In the genomic region with DNA sequence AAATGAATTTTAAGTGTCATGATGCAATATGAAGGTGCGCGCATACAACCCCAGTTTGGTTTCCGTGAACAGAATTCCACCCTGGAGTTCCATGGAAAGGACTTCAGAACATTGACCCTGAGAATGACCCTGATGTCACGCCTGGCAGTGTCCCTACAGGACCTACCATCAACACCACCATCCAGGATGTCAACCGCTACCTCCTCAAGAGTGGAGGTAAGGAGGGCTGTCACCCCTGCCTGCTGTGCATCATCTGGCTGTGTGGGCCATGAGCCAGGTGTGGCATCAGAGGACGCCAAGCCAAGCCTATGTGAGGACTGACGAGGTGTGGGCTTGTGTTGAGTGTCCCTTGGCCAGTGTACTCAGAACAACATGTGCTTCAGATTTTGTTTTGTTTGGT, we compare ENCODE assay signal across 24 mouse cellular contexts. TPM values are rescaled to one million over a fixed set of nuclear protein-coding genes. Genes with fewer than 3 reads are reported as not detected.
DNase-seq lines count a peak whose midpoint lies in the region; ATAC-seq and TF ChIP-seq lines count a peak whose summit lies in the region.
"Had no signal": no experiment of that assay in that cellular context is flagged by ENCODE, and none has a peak within 500 bp of the region (broad histone marks: within the 10 kb centered on the region; RNA-seq: fewer than 3 reads in every experiment).

No protein-coding gene starts in this region.

- DNase-seq in heart, adult 11 months = peak; percentile 92
- no peak for DNase-seq in heart, postnatal 25 days (ENCODE audit: low spot score)
- no peak for DNase-seq in testis, postnatal 10 days (ENCODE audit: low spot score)
- DNase-seq: adrenal gland, adult 2 months; adrenal gland, adult 8-10 months; adrenal gland, postnatal 10 days; adrenal gland, postnatal 14 days; adrenal gland, postnatal 25 days; adrenal gland, postnatal 36 days; B cell, adult 2 months; cerebellum, adult 11 months; cerebellum, adult 11-12 months; cerebellum, adult 18-20 months had no signal

- peaks cover 96% of the 10 kb centered on the region for H3K36me3 ChIP-seq in megakaryocyte, embryonic 14.5 days (replicated peaks; ENCODE audit: low read length)
- peaks cover 9% of the 10 kb centered on the region; the same call in 1 of the 2 replicates for H3K36me3 ChIP-seq in testis, adult 2 months (ENCODE audit: control insufficient read depth, insufficient read depth, low read length)

- TF ChIP-seq CTCF in testis, adult 2 months (IDR thresholded peaks at IDR 0.05; ENCODE audit: control insufficient read depth, insufficient read depth, insufficient replicate concordance, low read depth, low read length) = no peak

- 0 out of 2 replicates have a peak, but pooled peaks have one; percentile 9 for TF ChIP-seq POLR2A in testis, adult 2 months (IDR thresholded peaks at IDR 0.05; ENCODE audit: control insufficient read depth, low read depth, low read length)

- no peak for ATAC-seq in megakaryocyte, adult 5-6 weeks (ENCODE audit: poor library complexity, severe bottlenecking)
- ATAC-seq: activated CD4-positive, CD25-positive, alpha-beta regulatory T cell, adult 4 months; CD4-positive, CD25-positive, alpha-beta regulatory T cell, adult 4 months; Patski had no signal

- no peaks in the 10 kb centered on the region for H3K9me3 ChIP-seq in megakaryocyte, embryonic 14.5 days
- H3K9me3 ChIP-seq: G1E had no signal

- intact Hi-C loops in heart, postnatal 25 days (cut with DNase I) = loop anchor here (5.0 kb wide), 1 partner anchor 39 kb away; no protein-coding TSS in a partner anchor

- no peaks in the 10 kb centered on the region for H3K27me3 ChIP-seq in megakaryocyte, embryonic 14.5 days (replicated peaks)
- H3K27me3 ChIP-seq in testis, adult 2 months (ENCODE audit: control insufficient read depth, insufficient read depth, low read length) = no peaks in the 10 kb centered on the region
- H3K27me3 ChIP-seq: CH12.LX, Patski had no signal

- H3K27ac ChIP-seq in testis, adult 2 months (ENCODE audit: control insufficient read depth, insufficient read depth, low read depth, low read length) = no peak overlapping the region

- H3K4me1 ChIP-seq in megakaryocyte, embryonic 14.5 days = no peaks in the 10 kb centered on the region
- no peaks in the 10 kb centered on the region for H3K4me1 ChIP-seq in testis, adult 2 months (ENCODE audit: control insufficient read depth, insufficient read depth, low read length)

- peak overlapping the region; percentile 20 for H3K4me3 ChIP-seq in megakaryocyte, embryonic 14.5 days (replicated peaks)
- H3K4me3 ChIP-seq in testis, adult 2 months (ENCODE audit: control insufficient read depth, low read depth, low read length) = no peak overlapping the region

RNA-seq across cellular contexts. Expression of gene Tmc8, which starts 26.0 kb away (rescaled TPM):
- total RNA-seq in heart, postnatal 25 days (2021) = 1 to 10 TPM; 2.9 to 3.4 TPM
- 104 and 477 TPM in 2 replicates for polyA plus RNA-seq in megakaryocyte, embryonic 14.5 days (2012; ENCODE audit: insufficient read depth, low replicate concordance)
- total RNA-seq in megakaryocyte, adult 5-6 weeks (2015) = 8.6 and 11.7 TPM in 2 replicates
- total RNA-seq in megakaryocyte, adult 5-6 weeks (2017) = 4.3 and 7.4 TPM in 2 replicates
- 1.2 TPM in 2 replicates for polyA plus RNA-seq in testis, adult 2 months (2012; rRNA removed)

RNA-seq across cellular contexts. Expression of gene Tmc6, which starts 26.1 kb away (rescaled TPM):
- 10 to 100 TPM; 14.4 to 18.8 TPM for total RNA-seq in heart, postnatal 25 days (2021)
- polyA plus RNA-seq in megakaryocyte, embryonic 14.5 days (2012; ENCODE audit: insufficient read depth, low replicate concordance) = 78.2 and 118 TPM in 2 replicates
- 74.3 and 79.6 TPM in 2 replicates for total RNA-seq in megakaryocyte, adult 5-6 weeks (2015)
- 17.4 and 18.5 TPM in 2 replicates for total RNA-seq in megakaryocyte, adult 5-6 weeks (2017)
- polyA plus RNA-seq in testis, adult 2 months (2012; rRNA removed) = 9.7 and 10.1 TPM in 2 replicates

RNA-seq across cellular contexts. Expression of gene 6030468B19Rik, which starts 41.6 kb away (rescaled TPM):
- total RNA-seq in heart, postnatal 25 days (2021) = not detected
- polyA plus RNA-seq in megakaryocyte, embryonic 14.5 days (2012; ENCODE audit: insufficient read depth, low replicate concordance) = 17.2 and 27.7 TPM in 2 replicates
- 0.60 TPM in 1 of 2 replicates, not detected in the other for total RNA-seq in megakaryocyte, adult 5-6 weeks (2015)
- 0.53 TPM in 1 of 2 replicates, not detected in the other for total RNA-seq in megakaryocyte, adult 5-6 weeks (2017)
- not detected in 2 replicates for polyA plus RNA-seq in testis, adult 2 months (2012; rRNA removed)
- total RNA-seq: adrenal gland, adult 18-20 months; adrenal gland, adult 2 months; adrenal gland, adult 8-10 months; adrenal gland, postnatal 25 days; adrenal gland, postnatal 36 days; ES-E14 had no signal
- polyA plus RNA-seq: adrenal gland, adult 2 months; C2C12; Patski had no signal

RNA-seq across cellular contexts. Expression of gene Gm20708, which starts 53.6 kb away (rescaled TPM):
- total RNA-seq in heart, postnatal 25 days (2021) = 1 to 10 TPM in 1 of 2 experiments, under 1 TPM in 1; 0.36 to 1.2 TPM
- polyA plus RNA-seq in megakaryocyte, embryonic 14.5 days (2012; ENCODE audit: insufficient read depth, low replicate concordance) = not detected in 2 replicates
- 1.1 and 2.2 TPM in 2 replicates for total RNA-seq in megakaryocyte, adult 5-6 weeks (2015)
- 1.1 TPM in 1 of 2 replicates, not detected in the other for total RNA-seq in megakaryocyte, adult 5-6 weeks (2017)
- 1.0 TPM in 1 of 2 replicates, not detected in the other for polyA plus RNA-seq in testis, adult 2 months (2012; rRNA removed)

RNA-seq across cellular contexts. Expression of gene Syngr2, which starts 53.6 kb away (rescaled TPM):
- 100 to 1,000 TPM; 109 to 113 TPM for total RNA-seq in heart, postnatal 25 days (2021)
- 89.2 and 120 TPM in 2 replicates for polyA plus RNA-seq in megakaryocyte, embryonic 14.5 days (2012; ENCODE audit: insufficient read depth, low replicate concordance)
- 225 and 241 TPM in 2 replicates for total RNA-seq in megakaryocyte, adult 5-6 weeks (2015)
- total RNA-seq in megakaryocyte, adult 5-6 weeks (2017) = 163 and 176 TPM in 2 replicates
- polyA plus RNA-seq in testis, adult 2 months (2012; rRNA removed) = 21.3 and 32.5 TPM in 2 replicates
